Mouse (Mus musculus) spleen, adult 18-20 months (tissue): ENCODE measurements around the gene Gm36176.
"Not testable (repeated sequence)": the region's sequence is repeated elsewhere in the genome, so short reads cannot be mapped to it uniquely, and the experiment has no call there.

Experiments used
- DNase-seq, 2 experiments: peaks; one replicate each; pipeline ENCODE4 v3.0.0; 2022; ENCODE audit warnings: mixed read lengths in 2 of 2

Gene Gm36176

GRCm38 (mm10) chr10:77846503-77846902 lies at the start of gene Gm36176:
TSS of gene Gm36176 (plus strand) at chr10:77846803.
- no peak for DNase-seq

DNA sequence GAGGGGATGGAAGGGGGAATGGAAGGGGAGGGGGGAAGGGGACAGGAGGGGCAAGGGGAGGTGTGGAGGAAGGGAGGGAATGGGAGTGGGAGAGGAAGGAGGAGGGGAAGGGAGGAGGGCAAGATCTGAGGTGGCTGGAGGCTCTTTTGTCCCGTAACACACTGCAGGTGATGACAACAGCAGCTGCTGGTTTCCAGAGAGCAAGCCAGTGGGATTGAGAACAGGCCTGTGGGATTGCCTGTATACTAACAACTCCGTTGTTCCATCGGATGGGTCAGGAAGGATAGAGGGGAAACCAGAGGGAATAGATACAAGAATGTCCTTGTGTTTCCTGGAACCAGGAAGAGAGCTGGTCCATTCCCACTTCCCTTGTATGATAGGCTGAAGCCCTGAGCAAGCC lies 48.9 kb upstream of the Gm36176 start:
- DNase-seq = no peak

- DNase-seq = not testable (repeated sequence)
Observed at GRCm38 (mm10) chr10:77798164-77798920, 48.3 kb upstream of the Gm36176 start.

- no peak for DNase-seq
Observed at GRCm38 (mm10) chr10:77798921-77799508, 47.6 kb upstream of the Gm36176 start, which contains the start of gene Gm19668. TSS of gene Gm19668 (minus strand) at chr10:77799133.

- DNase-seq = no peak
Observed at GRCm38 (mm10) chr10:77804095-77804494, 42.5 kb upstream of the Gm36176 start.

- no peak for DNase-seq
Observed at GRCm38 (mm10) chr10:77811743-77812142, 34.9 kb upstream of the Gm36176 start, which contains the start of gene Gm9507. TSS of gene Gm9507 (minus strand) at chr10:77811843.

DNA sequence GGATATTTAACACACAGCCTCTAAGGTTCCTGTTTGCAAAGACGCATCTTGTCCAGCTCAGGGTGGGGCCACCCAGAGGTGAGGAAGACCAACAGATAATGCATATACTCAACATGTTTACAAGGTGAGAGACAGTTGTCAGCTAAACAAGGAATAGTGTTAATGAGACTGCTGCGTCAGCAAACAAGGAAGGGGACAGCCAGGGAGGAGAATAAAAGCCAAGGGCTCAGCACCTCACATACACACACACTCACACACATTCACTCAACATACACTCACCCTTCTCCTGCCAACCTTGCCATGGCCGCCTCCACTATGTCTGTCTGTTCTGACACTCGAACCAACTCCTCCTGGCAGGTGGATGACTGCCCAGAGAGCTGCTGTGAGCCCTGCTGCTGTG lies 32.2 kb upstream of the Gm36176 start, which contains the start of gene Gm2696:
TSS of gene Gm2696 (plus strand) at position 301 of the 400 bp plus-strand sequence.
- no peak for DNase-seq

GRCm38 (mm10) chr10:77815514-77815913 lies 31.1 kb upstream of the Gm36176 start:
- DNase-seq = peak in 1 of 2 experiments; percentile 32

- no peak for DNase-seq
Observed at GRCm38 (mm10) chr10:77818523-77818922, 28.1 kb upstream of the Gm36176 start.

DNA sequence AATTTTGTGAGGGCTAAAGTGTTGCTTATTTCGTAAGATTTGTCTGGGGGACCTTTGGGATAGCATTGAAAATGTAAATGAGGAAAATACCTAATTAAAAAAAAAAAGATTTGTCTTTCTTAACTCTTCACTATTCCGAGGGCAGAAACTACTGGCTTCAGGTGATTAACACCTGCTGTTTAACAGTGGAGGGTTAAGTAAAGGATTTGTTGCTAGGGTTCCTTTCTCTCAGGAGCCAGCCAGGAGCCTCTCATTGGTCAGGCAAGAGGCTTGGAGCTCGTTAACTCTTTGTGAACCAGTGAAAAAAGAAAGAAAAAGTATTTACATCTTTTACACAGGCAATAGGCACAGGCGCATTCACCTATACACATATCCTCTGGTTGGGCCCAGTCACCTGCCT lies 27.4 kb upstream of the Gm36176 start:
- no peak for DNase-seq

DNA sequence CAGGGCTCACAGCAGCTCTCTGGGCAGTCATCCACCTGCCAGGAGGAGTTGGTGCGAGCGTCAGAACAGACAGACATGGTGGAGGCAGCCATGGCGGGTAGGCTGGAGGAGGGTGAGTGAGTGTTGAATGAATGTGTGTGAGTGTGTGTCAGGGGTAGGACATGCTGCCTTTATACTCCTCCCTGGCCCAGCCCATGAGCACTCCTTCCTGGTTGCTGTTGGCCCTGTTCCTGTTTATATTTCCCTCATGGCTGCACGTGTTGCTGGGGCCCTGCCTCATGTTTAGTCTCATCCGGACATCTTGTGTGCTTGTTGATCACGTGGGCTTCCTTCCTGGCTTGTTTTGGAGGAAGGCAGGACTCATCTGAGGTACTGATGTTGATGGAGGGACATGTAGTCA lies 19.7 kb upstream of the Gm36176 start, which contains the start of gene Krtap10-4:
TSS of gene Krtap10-4 (minus strand) at position 145 of the 400 bp plus-strand sequence.
- DNase-seq = no peak

DNA sequence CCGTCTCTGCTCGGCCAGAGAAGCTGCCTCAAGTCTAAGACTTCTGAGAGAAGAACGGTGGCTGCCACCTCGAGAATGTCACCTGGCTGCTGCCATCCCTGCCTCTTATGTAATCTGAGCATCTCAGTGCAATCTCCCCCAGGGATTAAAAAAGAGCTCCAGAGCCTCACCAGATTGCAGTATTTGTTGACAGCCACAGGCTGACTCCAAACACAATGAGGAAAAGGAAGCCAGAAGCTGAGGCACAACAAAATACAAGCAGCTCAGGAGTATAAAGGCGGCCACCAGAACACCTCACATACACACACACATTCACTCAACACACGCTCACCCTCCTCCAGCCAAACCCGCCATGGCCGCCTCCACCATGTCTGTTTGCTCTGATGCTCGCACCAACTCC lies 11.0 kb upstream of the Gm36176 start, which contains the start of gene Krtap10-10:
TSS of gene Krtap10-10 (plus strand) at position 301 of the 400 bp plus-strand sequence.
- no peak for DNase-seq

GRCm38 (mm10) chr10:77839006-77839405 lies 7.6 kb upstream of the Gm36176 start:
- DNase-seq = no peak

DNA sequence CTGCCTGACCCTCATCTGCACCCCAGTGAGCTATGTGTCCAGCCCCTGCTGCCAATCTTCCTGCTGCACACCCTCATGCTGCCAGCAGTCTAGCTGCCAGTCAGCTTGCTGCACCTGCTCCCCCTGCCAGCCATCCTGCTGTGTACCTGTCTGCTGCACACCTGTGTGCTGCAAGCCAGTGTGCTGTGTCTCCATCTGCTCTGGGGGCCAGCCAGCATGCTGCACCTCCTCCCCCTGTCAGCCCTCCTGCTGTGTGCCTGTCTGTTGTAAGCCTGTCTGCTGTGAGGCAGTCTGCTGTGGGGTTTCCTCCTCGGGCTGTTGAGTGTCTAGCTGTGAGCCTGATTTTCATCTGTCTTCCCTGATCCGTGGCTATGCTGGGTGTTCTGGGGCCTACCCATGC lies 358 bp downstream of the Gm36176 start:
- DNase-seq = no peak

DNA sequence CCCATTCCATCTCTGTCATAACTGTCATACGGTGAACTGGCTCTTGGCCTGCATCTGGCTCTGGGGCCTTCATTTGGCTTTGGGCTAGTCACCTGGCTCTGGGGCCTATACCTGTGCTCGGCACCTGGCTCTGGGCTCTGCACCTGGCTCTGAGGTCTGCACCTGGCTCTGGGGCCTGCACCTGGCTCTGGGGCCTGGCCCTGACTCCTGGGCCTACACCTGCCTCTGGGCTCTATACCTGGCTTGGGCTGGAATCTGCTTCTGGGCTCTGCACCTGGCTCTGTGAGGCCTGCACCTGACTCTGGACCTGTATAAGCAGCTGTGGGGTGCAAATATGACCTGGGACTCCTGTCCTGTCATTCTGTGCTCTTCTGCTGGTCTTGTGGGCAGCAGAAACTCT lies 935 bp downstream of the Gm36176 start:
- DNase-seq = no peak

DNA sequence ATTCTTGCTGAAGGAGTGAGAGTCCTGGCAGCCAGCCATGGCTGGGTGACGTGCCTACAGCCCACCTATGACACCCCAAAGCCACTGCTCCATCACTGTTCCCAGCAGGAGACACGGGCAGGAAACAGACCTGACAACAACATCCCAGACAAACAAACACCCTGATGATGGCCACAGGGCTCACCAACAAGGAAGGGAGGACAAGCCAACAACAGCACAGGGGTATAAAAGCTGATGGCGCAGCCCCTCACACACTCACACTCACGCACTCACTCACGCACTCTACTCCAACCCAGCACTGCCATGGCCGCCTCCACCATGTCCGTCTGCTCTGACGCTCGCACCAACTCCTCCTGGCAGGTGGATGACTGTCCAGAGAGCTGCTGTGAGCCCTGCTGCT lies 6.0 kb downstream of the Gm36176 start, which contains the start of gene Gm10318:
TSS of gene Gm10318 (plus strand) at position 301 of the 400 bp plus-strand sequence.
- DNase-seq = no peak

- no peak for DNase-seq
Observed at GRCm38 (mm10) chr10:77861675-77862074, 15.1 kb downstream of the Gm36176 start, which contains the start of gene Gm3285. TSS of gene Gm3285 (plus strand) at chr10:77861975.

DNA sequence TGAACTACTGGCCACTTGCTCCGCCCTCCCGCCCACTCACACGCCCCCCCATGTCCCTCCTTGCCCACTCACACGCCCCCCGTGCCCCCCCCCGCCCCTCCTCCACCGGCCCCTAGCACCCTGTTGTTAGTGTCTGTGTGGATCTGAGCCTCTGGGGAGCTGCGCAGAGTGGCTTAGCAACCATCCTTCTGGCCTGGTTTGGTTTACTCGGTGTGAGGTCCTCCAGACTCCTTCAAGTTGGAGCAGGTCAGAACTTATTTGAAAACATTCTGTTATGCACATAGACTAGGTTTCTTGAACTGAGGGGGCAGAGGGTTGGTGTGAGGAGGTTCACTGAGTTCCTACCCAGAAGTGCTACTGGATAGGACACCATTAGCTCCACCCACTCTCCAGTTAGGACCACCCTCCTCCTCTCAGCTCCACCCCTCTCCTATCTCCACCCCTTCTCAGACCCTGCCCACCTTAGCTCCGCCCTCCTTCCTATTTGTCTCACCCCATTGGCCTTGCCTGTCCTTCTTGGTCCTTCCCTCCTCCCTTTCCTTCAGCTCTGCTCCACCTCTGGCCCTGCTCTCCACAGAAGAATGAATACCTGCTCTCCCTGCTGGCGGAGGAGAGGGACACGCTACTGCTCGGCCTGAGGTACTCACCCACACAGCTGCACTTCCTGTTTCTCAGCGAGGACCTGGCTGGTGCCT lies 17.6 kb downstream of the Gm36176 start:
- DNase-seq = peak; percentile 49 to 60

GRCm38 (mm10) chr10:77864762-77865143 lies 18.1 kb downstream of the Gm36176 start:
- no peak for DNase-seq

- DNase-seq = no peak
Observed at GRCm38 (mm10) chr10:77867546-77867945, 20.9 kb downstream of the Gm36176 start.

DNA sequence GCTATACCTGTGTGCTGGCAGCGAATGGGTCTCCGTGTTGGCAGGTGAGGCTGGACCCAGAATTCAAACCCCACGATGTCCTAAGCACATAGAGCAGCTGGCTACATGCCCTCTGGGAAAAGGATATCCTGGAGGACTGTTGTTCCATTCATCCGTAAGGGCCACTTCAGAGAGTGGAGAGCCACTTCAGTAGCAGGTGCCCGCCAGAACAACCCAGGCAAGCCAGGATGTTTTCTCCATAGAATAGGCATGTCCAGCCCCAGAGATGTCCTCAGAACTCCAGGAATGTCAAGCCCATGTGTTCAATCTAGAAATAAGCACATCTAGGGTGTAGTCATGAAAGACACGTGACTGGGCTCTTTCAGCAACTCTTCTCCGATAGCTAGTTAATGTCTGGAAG lies 23.0 kb downstream of the Gm36176 start:
- no peak for DNase-seq

DNA sequence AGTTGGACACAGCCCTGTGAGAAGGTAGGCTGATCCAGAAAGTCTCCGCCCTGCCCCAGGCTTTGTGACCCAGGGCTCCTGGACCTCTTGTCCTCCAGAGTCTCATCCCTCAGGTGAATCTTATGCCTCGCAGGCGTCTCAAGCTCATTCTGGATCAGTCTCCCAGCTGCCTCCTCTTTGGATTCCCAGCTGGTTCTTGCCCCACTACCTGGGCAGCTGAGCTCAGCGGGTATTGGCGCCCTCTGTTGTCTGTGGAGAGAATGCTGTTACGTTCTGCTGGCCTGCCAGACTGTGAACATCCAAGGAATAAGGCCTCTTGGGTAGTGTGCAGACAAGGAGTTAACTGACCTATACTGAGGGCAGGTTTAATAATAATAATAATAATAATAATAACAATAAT lies 32.4 kb downstream of the Gm36176 start:
- DNase-seq = peak in 1 of 2 experiments; percentile 20

DNA sequence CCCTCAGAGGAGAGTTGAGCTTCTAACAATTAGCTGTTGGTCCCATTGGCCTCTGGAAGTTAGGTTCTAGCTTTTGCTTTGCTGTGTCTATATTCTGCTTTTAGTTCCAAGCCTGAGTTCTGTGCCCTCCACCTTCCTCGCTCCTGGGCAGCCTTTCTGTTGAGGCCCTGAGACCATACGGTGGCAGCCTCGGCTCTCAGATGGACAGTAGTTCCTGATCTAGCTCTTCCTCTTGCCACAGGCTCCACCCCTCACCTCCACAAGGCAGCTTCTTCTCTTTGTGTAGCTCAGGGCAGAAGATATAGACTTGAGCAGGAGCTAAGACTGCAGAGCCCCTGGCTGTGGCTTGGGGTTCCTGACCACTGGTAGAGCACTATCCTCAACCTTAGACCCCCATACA lies 33.7 kb downstream of the Gm36176 start:
- peak in 1 of 2 experiments; percentile 6 for DNase-seq
